Mouse (Mus musculus) forebrain, postnatal 0 days (tissue): ENCODE measurements around the gene Mc1r. TPM values are rescaled to one million over a fixed set of nuclear protein-coding genes. Genes with fewer than 3 reads are reported as not detected.
"Not testable (repeated sequence)": the region's sequence is repeated elsewhere in the genome, so short reads cannot be mapped to it uniquely, and the experiment has no call there.

Source experiments
- ATAC-seq: fragments of 200-750 bp; cut with Nextera tagmentation; 2 replicates; pipeline ENCODE4 v1.8.0; 2017; ENCODE audit warnings: mild to moderate bottlenecking, moderate library complexity
- DNase-seq: peaks from one replicate; pipeline ENCODE4 v3.0.0-alpha.2; 2015
- H3K27ac ChIP-seq: fragments of 300-500 bp; sonication (generic); 2 replicates; pipeline ENCODE4 v1.5.1; 2014; ENCODE audit warnings: low read depth, mild to moderate bottlenecking, antibody characterized with exemption, low read length, moderate library complexity, mixed read lengths
- H3K27me3 ChIP-seq: fragments of 300-500 bp; sonication (generic); 2 replicates; pipeline ENCODE4 v1.6.1; 2014; ENCODE audit warnings: mild to moderate bottlenecking, low read length, mixed read lengths; ENCODE audit not compliant: insufficient read depth
- H3K36me3 ChIP-seq: fragments of 300-500 bp; sonication (generic); 2 replicates; pipeline ENCODE4 v1.6.1; 2014; ENCODE audit warnings: mild to moderate bottlenecking, moderate library complexity; ENCODE audit not compliant: insufficient read depth
- H3K4me1 ChIP-seq: fragments of 300-500 bp; sonication (generic); 2 replicates; pipeline ENCODE4 v1.6.1; 2014; ENCODE audit warnings: antibody characterized with exemption; ENCODE audit not compliant: insufficient read depth
- H3K4me2 ChIP-seq: fragments of 300-500 bp; sonication (generic); 2 replicates; pipeline ENCODE4 v1.6.1; 2014; ENCODE audit warnings: low read depth, mild to moderate bottlenecking, moderate library complexity
- H3K4me3 ChIP-seq: fragments of 300-500 bp; sonication (generic); 2 replicates; pipeline ENCODE4 v1.5.1; 2014; ENCODE audit warnings: low read depth, low read length, mixed read lengths
- H3K9ac ChIP-seq: fragments of 300-500 bp; sonication (generic); 2 replicates; pipeline ENCODE4 v1.6.1; 2014; ENCODE audit warnings: mild to moderate bottlenecking
- H3K9me3 ChIP-seq: fragments of 300-500 bp; sonication (generic); 2 replicates; pipeline ENCODE4 v1.6.1; 2016; ENCODE audit warnings: low read length
- CTCF ChIP-seq: sonication (generic); IDR thresholded peaks from 2 replicates; pipeline ENCODE4 v1.5.1; 2016; ENCODE audit warnings: antibody characterized with exemption, control low read depth, low read depth
- WGBS: fragments of 180-500 bp; shearing (Covaris S2); extraction: QIAGEN DNeasy Blood & Tissue Kit; methylation state at CpG from one replicate; pipeline ENCODE4 v1.1.7; 2014; 5-methylcytosine and 5-hydroxymethylcytosine counted together
- polyA plus RNA-seq: library from polyadenylated mRNA; unstranded; fragments of >200 nt; fragmentation: Nextera tagmentation; extraction: Ambion mirVana; gene quantifications from 2 replicates; pipeline ENCODE4 v1.2.1, GENCODE M21; 2015
- total RNA-seq: library from RNA; depleted of rRNA; stranded (reverse); fragments of >200 nt; gene quantifications from 2 replicates; pipeline ENCODE4 v1.2.3, GENCODE M21; 2014

Mc1r gene
- total and polyA plus RNA-seq, 2 experiments from 2014 or later: 0.07 to 0.10 TPM

GRCm38 (mm10) chr8:123431616-123432365, 24.9 kb downstream of the Mc1r start:
- no peak overlapping the region for H3K4me3 ChIP-seq
- ATAC-seq (no peak), DNase-seq (no peak)
- H3K36me3 ChIP-seq: no peaks in the 10 kb centered on the region
- no peak overlapping the region for H3K27ac ChIP-seq
- H3K9me3 ChIP-seq: peaks cover 25% of the 10 kb centered on the region
- WGBS: 96% methylated on average over 25 of the region's 25 CpGs
- H3K4me1 ChIP-seq: no peaks in the 10 kb centered on the region
- no peak overlapping the region for H3K4me2 ChIP-seq
- H3K27me3 ChIP-seq: no peaks in the 10 kb centered on the region
- H3K9ac ChIP-seq: no peak overlapping the region
- no peak for TF ChIP-seq CTCF

GRCm38 (mm10) chr8:123432381-123432780, 25.5 kb downstream of the Mc1r start:
- TF ChIP-seq CTCF: no peak
- no peak overlapping the region for H3K4me2 ChIP-seq
- 95% methylated on average over 16 of the region's 16 CpGs for WGBS
- no peaks in the 10 kb centered on the region for H3K36me3 ChIP-seq
- H3K27ac ChIP-seq: no peak overlapping the region
- no peak overlapping the region for H3K9ac ChIP-seq
- H3K4me1 ChIP-seq: no peaks in the 10 kb centered on the region
- ATAC-seq (no peak), DNase-seq (no peak)
- H3K9me3 ChIP-seq: peaks cover 20% of the 10 kb centered on the region; the same call in 1 of the 2 replicates
- H3K27me3 ChIP-seq: no peaks in the 10 kb centered on the region
- no peak overlapping the region for H3K4me3 ChIP-seq

DNA sequence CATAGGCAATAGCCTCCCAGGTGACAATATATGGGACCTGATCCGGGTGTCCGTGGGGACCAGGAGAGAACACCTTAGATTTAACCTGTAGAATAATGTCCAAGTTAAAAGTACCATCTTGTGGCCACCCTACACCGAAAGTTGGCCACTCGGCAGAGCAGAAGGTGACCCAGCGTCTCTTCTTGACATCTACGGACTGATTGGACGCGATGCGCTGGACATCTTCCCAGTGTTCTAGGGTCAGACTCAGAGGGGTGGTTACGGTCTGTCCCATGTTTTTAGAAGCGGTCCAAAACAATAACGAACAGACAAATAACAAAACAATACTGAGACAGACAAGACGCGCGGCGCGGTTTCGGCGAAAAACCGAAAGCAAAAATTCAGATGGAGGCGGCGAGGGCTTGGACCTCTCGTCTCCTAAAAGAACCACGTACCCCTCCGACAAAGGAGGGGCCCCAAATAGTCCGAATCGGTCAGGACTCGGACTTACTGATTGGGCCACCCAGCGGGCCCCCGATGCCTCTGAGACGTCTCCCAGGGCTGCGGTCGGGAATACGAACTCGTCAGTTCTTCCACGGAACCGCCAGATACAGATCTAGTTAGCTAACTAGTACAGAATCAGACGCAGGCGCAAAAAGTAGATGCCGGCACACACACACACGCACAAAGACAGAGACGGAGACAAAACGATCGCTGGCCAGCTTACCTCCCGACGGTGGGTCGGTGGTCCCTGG, 26.5 kb downstream of the Mc1r start:
- H3K9me3 ChIP-seq: peaks cover 12% of the 10 kb centered on the region; the same call in 1 of the 2 replicates
- not testable (repeated sequence) for ATAC-seq, H3K27ac ChIP-seq, DNase-seq, H3K4me1 ChIP-seq, H3K4me3 ChIP-seq, H3K36me3 ChIP-seq, H3K9ac ChIP-seq, H3K27me3 ChIP-seq, H3K4me2 ChIP-seq
- 98% methylated on average over 45 of the region's 47 CpGs for WGBS

DNA sequence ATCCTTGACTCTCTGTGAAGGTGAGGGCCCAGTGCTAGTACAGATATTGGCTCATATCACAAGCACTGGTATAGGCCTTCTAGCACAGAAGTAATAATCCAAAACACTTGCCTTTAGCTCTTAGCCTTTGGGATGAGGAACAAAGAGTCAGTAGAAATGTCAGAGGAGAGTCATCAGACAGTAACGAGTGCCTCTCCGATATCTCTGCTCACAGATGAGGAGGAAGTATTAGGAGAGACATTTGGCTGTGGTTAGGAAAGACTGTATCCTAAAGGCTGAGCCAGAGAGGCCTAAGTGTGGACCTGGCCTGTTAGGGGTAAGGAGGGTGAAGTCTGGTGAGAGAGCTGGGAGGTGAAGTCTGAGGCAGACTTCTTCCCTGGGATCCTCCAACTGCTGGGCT, 34.9 kb downstream of the Mc1r start:
- no peaks in the 10 kb centered on the region for H3K9me3 ChIP-seq
- no peak overlapping the region for H3K9ac ChIP-seq
- H3K4me3 ChIP-seq: no peak overlapping the region
- WGBS: 94% methylated on average over 2 of the region's 2 CpGs
- no peak overlapping the region for H3K27ac ChIP-seq
- ATAC-seq: no peak
- H3K27me3 ChIP-seq: no peaks in the 10 kb centered on the region
- TF ChIP-seq CTCF: no peak
- no peaks in the 10 kb centered on the region for H3K36me3 ChIP-seq
- no peak overlapping the region for H3K4me2 ChIP-seq
- DNase-seq: no peak
- H3K4me1 ChIP-seq: 0 out of 2 replicates have a peak, but pooled peaks cover 3% of the 10 kb centered on the region

GRCm38 (mm10) chr8:123442351-123442750, 35.4 kb downstream of the Mc1r start:
- DNase-seq (no peak), ATAC-seq (no peak)
- Histone ChIP-seq H3K27ac (no peak overlapping the region), H3K9me3 (no peaks in the 10 kb centered on the region), H3K4me1 (0 out of 2 replicates have a peak, but pooled peaks cover 3% of the 10 kb centered on the region), H3K4me2 (peak overlapping the region; percentile 68), H3K27me3 (no peaks in the 10 kb centered on the region), H3K36me3 (no peaks in the 10 kb centered on the region), H3K9ac (no peak overlapping the region), H3K4me3 (peak overlapping the region; percentile 70; the same call in 1 of the 2 replicates)
- no peak for TF ChIP-seq CTCF
- 86% methylated on average over 5 of the region's 5 CpGs for WGBS

GRCm38 (mm10) chr8:123442871-123443575, 36.1 kb downstream of the Mc1r start:
- Histone ChIP-seq H3K4me2 (peak overlapping the region; percentile 68), H3K9me3 (no peaks in the 10 kb centered on the region), H3K27ac (peak overlapping the region; percentile 75), H3K4me3 (peak overlapping the region; percentile 70), H3K4me1 (0 out of 2 replicates have a peak, but pooled peaks cover 3% of the 10 kb centered on the region), H3K9ac (peak overlapping the region; percentile 84), H3K36me3 (0 out of 2 replicates have a peak, but pooled peaks cover 3% of the 10 kb centered on the region), H3K27me3 (no peaks in the 10 kb centered on the region)
- TF ChIP-seq CTCF: peak; percentile 71
- peak; percentile 92 for DNase-seq
- ATAC-seq: peak; percentile 97
- under 1% methylated on average over 41 of the region's 41 CpGs for WGBS
